Mouse (Mus musculus) urinary bladder, adult 18-20 months (tissue): ENCODE data around the gene Nudc.
A peak's percentile ranks its signal among the peaks of the same experiment; 100 is the strongest.
"Not testable (repeated sequence)": the region's sequence is repeated elsewhere in the genome, so short reads cannot be mapped to it uniquely, and the experiment has no call there.

Source experiments
- DNase-seq, 2 experiments: peaks; one replicate each; pipeline ENCODE4 v3.0.0; 2022; ENCODE audit warnings: low spot score in 2 of 2, mixed read lengths in 2 of 2

Gene Nudc

DNA sequence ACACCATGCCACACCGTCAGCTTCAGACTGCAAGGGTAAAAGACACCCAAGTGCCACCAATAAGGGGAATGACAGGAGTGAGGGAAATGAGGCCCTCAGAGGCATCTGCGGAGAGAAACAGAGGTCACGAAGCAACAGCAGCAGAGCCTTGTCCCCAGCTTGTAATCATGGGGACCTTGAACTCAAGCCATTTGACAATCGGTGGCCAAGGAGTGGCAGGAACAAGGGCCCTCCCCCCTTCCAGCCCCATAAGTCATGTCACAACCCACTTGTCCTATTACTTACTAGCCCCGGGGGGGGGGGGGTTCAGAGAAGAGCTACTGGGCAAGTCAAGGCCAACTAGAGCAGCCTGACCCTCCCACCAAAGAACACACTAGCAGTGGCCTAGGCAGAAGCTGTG is 9.1 kb downstream of the Nudc start:
- DNase-seq = no peak

DNA sequence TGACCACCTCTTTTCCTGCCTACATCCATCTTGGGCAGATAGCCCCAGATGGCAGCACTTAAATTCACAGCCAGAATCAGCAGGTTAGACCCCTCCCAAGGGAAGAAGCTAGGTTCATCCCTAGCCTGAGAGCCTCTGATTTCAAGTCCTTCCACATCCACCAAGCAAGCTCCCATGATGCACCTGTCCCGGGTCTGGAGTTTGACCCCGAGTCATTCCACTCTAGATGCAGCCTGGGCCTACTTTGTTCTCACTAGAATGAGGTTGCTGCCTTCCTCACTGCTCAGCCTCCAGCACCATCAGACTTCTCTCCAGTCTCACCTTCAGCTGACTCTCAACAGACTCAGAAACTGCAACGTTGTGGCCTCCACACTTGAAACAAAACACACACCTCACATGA is 9.7 kb downstream of the Nudc start:
- DNase-seq = no peak

DNA sequence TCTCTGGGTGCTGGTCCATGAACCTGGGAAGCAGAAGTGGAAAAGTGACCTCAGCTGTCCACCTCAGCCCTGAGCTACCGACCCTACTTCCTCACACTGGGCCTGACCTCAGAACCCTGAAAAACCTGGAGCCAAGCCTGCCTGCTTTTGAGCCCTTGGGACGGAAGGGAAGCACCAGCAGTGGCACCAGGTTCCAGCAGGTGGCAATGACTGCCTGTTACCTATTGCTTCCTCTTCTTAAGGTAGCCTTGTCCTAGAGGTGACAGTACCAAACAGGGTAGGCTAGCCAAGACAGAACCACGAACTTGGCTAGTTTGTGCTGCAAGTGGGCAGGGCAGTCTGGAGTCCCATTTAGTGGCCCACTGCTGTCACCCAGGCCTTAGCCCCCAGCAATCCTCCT is 13.0 kb downstream of the Nudc start:
- no peak for DNase-seq

DNA sequence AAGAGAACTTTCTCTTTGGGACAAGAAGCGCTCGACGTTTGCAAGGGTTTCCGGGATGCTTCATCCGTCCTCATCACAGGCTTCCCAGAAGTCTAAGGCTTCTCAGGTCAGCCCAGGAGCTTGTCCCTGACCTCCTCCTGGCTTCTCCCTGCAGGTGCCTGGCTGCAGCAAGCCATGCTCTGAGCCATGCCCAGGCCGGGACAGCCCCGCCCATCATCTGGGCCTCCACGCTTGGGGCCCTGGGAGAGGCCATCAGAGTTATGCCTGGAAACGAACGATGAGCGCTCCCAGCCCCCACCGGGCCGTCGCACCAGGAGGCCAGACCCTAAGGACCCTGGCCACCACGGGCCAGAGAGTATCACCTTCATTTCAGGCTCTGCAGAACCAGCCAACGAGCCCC is 18.0 kb downstream of the Nudc start:
- no peak for DNase-seq

DNA sequence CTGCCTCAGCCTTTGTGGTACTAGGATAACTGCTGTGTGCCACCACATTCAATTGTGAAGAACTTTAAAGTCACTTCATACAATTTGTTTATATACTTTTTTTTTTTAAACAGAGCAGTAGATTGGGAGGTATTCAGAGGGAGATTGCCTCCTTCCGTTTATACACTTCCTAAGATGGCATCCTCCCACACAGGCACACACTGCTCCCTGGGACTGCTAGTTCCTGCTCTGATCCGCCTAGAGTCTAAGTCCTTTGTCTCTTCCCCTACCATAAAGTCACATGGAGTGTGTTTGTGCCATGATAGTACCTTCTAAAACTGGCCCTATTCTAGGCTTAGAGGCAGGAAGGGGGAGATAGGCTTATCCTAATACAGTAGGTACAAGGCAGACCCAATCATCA is 24.3 kb downstream of the Nudc start:
- no peak for DNase-seq

DNA sequence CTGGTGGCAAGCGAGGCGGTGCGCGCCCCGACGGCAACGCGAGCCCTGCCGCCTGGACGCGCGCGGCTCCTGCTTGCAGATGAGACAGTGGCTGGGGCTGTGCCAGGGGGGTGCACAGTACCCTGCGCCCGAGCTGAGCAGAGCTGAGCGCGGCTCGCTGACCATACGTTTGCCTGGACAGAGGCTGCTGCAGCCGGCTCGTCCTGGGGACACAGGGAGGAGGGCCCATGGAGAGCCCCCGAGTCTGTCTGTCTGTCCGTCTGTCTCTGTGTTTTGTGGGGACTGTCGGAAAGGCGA is 26.5 kb downstream of the Nudc start:
- no peak for DNase-seq

DNA sequence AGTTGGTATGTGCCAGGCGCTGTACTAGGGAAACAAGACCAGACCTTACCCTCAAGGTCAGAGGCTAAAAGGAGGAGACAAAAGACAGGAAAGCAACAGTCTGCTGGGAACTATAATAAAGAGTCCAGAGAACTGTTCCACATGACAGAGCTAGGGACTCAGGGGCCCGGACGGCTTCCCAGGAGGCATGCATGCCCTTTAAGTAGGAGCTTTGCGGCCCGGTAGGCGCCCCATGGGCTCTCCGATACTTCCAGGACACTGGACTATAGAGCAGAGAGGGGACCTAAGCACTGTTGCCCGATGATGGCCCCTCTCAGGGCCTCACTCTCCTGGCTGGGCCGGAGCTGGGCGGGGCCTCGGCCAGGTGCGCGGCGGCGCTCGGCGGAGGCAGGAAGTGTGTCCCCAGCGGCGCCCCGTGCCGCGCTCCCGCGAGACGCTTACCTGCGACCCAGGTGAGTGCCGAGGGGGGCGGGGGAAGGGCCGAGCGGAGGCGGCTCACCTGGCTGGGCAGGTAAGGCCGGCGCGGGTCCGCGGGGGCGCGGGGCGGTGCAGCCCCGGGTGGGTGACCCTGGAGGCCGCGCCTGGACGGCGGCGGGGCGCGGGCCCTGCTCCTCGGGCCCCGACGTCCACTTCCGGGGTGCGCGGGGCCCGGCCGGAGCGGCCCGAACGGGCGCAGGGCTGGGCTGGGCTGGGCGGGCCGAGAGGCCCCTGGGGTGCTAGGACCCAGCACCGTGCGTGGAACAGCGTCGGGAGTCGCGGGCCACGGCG is 27.0 kb downstream of the Nudc start, which contains the start of gene Kdf1:
Kdf1 (plus strand) TSS at position 363 of the 768 bp plus-strand sequence.
- peak; percentile 62 to 77 for DNase-seq

DNA sequence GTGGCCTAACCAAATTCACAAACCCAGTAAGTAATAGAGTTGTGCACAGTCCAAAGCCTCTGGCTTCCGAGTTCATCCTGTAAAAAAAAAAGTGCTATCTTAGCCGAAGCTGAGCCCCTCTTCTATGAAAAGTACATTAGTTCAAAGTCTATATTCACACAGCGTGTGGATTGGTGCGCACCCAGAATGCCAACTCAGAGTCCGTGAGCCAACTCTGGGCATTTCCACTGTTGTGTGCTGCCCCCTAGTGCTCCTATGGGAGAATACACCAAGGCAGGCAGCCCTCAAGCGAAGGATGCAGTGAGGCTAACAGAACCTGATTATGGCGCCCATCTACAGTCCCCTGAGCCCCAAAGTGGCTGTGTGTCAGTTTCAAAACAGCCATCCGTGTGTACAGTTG is 32.8 kb downstream of the Nudc start:
- peak; percentile 46 to 59 for DNase-seq

DNA sequence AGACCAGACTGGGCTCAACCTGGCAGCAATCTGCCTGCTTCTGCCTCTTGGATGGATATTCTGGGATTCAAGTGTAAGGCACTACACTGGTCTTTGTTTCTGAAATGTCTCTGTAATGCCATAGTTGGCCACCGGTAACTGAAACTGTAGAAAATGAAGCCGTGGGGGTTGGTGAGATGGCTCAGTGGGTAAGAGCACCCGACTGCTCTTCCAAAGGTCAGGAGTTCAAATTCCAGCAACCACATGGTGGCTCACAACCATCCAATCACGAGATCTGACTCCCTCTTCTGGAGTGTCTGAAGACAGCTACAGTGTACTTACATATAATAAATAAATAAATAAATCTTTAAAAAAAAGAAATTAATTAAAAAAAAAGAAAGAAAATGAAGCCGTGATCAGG is 33.3 kb downstream of the Nudc start:
- DNase-seq = not testable (repeated sequence)

DNA sequence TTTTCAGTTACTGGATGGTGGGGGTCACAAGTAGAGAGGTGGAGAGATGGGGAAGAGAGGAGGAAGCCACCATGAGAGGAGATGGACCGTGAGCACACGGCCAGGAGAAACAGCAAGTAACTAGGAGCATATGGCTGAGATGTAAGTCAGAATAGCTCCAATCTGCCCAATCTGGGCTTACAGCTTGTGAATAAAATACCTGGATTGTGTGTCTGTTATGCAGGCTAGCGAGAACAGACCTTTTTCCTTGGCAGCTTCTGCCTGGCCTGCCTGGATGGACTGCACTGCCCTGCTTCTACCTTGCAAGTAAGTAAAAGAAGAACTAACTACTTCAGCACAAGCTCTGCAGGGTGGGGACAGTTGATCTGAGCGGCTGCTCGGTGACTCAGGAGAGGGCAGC is 34.7 kb downstream of the Nudc start:
- DNase-seq = no peak

DNA sequence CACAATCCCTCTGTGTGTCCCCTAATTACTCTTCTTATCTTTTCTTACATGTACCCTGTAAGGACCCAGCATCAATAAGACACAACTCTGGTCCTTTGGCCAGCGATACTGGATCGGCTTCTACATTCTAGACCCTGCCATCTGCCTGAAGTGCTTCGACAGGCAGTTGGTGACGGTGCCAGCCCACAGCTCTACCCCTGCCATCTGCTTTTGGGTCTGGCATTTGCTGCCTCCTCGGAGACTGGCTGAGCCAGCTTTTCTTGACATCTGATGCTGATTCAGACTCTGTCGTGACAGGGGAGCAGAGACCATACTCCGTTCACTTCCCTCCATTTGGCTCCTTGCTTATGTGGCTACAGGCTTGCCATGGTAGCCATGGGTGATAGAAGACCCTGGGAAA is 36.8 kb downstream of the Nudc start:
- no peak for DNase-seq

DNA sequence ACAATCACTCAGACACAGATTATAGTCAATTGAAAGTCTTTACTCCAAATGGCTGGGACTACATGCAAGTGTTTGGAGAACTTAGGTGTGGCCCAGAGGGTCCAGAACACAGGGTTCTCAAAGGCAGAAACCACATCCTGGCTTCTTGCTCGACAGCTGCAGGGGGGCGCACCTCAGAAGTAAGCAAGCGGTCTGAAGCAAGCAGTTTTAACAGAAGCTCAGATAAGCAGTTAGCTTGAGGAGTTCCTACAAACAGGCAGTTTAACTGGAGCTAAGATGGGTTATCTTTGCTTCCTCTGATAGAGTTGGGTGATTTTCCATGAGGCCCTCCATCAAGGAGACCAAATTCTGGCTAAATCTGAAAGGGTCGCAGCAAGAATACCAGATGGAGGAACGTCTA is 39.2 kb downstream of the Nudc start:
- no peak for DNase-seq

DNA sequence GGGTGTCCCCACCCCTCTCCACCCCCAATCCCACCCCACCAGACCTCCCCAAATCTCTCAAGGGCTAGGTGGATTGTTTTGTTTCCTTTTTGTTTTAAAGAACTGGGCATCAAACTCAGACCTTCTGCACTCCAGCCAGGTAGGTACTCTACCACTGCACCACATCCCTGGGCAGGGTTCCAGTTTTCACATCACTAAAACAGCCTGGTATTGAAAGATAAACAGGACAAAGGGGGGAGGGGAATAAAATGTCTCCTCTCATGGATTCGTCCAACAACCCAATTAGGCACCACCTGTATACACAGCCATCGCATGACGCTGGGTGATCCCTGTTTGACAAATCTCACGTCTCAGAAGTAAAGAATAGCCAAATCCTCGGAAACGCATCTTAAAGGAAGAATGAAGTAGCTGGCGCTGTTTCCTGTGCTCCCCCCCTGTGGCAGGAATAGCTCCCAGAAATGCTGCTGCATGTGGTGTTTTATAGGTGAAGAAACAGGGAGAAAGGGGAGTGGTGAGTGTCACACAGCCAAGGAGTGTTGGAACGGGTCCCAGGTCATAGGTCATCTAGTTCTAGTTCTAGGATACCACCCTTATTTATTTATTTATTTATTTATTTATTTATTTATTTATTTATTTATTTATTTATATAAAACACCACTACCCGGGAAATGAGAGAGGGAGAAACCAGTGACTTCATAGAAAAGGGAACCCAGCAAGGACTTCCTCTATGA is 40.9 kb downstream of the Nudc start:
- DNase-seq = no peak

DNA sequence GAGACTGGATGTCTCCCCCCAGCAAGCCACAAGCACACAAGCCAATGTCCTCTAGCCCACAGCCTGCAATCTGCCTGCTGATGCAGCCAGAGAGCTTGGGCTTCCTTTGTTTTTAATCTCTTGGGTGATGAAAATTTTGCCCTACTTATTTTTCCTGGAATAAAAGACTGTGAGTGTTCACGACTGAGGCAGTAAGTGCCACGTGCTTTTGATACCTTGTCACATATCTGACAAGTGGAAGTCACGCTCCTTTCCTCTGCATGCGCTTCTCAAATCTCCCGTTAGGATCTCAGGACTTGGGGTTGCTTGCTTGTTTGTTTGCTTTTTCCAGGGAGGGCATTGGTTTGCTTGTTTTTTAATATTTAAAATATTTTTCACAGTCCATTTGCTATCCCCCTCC is 41.5 kb downstream of the Nudc start:
- no peak for DNase-seq

DNA sequence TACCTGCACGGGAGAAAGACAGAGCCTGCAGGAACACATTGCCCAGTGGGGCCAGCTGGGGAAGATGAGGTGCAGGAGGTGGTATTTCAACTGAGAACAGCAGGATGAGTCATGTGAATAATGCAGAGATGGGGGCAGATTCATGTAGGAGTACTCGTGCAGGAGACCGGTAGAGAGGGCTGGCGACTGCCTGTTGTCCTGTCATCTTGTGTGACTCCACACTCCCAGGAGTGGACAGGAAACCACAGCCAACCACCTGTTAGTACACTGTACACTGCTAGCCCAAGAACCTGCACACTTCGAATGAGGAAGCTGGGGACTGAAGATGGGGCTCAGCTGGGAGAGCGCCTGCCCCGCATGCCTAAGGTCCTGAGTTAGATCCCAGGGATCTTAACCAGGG is 44.3 kb downstream of the Nudc start:
- no peak for DNase-seq

DNA sequence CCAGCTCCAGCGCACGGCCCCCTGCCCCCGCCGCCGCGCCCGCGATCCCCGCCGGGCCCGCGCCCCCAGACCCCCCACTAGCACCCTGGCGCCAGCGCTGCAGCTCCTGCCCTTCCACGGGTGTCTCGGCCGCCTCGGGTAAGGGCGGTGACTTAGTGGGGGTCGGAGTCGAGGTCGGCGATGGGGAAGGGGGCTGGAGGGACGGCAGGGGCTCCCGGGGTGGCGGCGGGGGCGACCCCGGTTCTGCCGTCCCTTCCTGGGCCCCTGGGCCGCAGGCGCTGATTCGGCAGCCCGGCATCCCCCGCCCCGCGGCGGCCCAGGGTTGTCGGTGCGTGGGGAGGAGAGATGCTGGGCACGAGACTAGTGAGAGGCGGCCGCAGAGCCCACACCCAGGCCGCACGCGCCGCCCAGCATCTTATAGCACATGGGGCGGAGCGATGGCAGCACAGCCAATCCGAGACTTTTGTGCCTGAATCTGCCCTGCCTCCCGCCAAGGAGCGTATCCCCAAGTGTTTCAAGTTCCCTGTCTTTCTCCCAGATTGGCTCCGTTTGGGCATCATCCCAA is 47.6 kb downstream of the Nudc start, which contains the start of gene Trnp1:
Trnp1 (minus strand) TSS at position 391 of the 565 bp plus-strand sequence.
- DNase-seq = peak; percentile 68 to 77

DNA sequence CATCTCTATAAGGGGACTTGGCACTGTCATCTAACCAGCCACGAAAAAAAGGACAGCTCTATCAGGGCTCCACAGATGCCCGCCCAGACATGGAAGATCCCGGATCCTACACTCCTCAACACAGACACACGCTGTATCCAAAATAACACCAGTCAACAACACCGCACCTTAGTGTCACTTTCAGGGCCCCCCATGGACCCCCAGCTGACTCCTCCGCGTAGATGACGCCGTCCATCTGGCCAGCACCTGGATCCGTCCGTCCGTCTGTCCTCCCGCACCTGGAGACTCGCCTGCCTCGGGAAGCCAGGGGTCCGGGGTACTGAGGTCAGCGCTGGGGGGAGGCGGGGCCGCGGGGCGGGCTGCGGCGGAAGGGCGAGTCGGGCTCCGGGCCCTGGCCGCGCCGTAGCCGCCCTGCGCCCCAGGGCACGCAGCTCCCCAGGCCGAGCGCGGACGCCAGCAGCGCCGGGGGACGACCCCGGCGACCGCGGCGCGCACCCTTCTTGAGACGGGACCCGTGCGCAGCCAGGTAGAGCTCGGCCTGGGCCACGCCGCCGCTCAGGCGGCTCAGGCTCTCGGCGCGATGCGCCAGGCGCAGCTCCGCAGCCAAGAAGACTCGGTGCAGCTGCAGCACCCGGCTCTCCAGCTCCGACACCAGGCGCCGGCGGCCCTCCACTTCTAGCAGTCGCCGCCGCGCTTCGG is 48.2 kb downstream of the Nudc start:
- no peak for DNase-seq

DNA sequence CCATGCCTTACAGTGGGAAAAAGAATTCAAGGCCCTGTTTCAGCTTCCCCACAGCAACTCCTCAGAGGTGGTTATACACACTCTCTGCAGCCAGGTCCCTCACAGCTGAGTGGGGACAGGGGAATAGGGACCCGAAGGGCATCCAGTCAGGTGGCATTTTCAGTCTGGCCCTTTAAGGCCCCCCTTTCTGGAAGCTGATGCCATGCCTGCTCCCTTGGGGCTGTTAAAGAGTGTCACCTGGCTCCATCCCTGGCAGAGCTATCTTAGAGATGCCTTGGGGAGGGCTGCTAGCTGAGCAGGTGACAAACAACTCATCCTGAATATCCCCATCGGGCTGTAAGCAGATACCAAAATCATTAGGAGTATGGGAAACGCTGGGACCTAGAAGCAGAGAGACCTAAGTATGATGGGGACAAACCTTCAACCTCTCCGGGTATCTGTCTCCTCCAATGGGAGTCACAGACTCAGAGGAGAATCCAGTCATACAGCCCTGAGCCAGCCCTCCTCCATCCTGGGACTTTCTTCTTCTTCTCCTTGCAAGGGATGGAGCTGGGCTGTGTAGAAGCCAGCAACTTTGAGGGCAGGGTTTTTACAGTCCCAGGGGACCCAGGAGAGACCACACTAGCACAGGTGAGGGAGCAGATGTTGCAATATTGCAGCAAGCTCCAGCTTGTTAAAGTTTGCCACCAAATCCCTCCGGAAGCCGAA is 48.9 kb downstream of the Nudc start:
- DNase-seq = no peak

DNA sequence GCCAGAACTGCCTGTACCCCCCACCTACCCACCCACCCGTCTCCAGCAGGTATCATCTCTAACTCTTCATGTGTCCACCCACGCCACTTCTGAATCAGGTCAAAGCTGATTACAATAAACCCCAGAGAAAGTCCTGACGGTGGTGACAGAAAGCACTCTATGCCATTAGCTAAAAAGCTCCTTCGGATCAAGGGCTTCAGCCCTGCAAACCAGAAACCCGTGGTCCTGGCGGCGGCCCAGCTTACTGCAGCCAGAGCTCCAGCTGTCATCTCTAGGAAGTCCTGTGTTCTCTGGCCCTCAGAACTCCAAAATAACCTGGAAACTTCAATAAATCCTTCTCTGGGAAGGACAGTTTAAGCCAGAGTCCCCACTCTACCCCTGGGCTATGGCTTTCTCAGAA is 50.1 kb downstream of the Nudc start:
- DNase-seq = no peak

DNA sequence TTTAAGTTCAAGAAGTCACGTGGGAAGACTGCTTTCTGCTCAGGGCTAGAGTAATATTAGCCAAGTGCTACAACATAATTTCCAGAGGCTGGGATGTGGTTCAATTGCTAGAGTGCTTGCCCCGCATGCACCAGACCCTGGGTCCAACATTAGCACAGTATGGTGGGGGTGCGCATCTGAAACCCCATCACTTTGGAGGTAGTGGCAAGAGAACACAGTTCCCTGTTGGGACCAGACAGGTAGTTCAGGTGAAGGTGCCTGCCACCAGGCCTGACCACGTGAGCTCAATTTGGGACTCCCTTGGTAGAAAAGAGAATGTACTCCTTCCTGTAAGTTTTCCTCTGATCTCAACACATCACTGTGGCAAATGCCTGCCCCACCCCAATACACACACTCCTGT is 50.9 kb downstream of the Nudc start:
- no peak for DNase-seq

DNA sequence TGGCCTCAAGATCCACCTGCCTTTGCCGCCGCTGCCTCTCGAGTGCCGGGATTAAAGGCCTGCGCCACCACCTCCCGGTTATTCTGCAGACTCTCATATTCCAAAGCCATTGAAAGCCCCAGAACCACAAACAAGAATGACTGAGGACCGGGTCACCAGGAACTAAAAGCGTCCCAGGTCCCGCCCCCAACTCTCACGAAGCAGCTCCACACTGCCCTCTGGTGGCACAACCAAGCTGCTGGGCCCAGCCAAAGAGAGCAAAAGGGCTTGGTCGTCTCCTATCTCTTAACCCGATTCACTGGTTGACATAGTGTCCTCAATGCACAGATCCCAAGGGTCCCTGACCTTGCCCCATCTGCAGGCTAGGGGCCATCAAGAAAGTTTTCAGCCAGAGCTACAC is 51.4 kb downstream of the Nudc start:
- peak; percentile 85 to 89 for DNase-seq

DNA sequence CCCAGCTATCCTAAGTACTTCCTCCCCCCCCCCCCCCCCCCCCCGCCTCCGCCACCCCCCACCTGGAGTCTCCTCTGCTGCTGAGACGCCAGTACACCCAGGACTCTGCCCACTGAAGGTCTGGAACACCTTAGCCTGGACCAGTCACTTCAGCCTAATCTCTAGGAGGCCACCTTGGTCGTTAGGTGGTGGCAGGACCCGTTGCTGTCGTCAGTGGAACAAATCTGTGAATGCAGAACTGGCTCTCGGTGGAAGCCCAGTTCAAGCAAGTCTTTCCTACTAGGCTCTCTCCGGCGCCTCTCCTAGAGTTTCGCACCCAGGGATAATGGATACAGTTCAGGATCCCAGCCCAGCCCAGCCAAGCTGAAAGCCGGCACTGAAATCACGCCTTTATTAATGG is 51.9 kb downstream of the Nudc start:
- DNase-seq = no peak
